8 mouse cellular contexts compared by ENCODE assay signal in genomic region chr2:119548691-119549090, GRCm38 (mm10). TPM values are rescaled to one million over a fixed set of nuclear protein-coding genes. Genes with fewer than 3 reads are reported as not detected.
DNase-seq lines count a peak whose midpoint lies in the region; ATAC-seq lines count a peak whose summit lies in the region.

No protein-coding gene starts in this region.

- WGBS in kidney, embryonic 14.5 days = 78% methylated on average over 5 of the region's 5 CpGs
- WGBS in forebrain, embryonic 12.5 days = 77% methylated on average over 5 of the region's 5 CpGs
- 51% methylated on average over 5 of the region's 5 CpGs for WGBS in limb, embryonic 15.5 days
- 80% methylated on average over 5 of the region's 5 CpGs for WGBS in neural tube, embryonic 13.5 days

- H3K4me2 ChIP-seq in kidney, embryonic 14.5 days (replicated peaks; ENCODE audit: low read depth, low read length) = peak overlapping the region; percentile 51
- peak overlapping the region; percentile 61 for H3K4me2 ChIP-seq in forebrain, embryonic 12.5 days
- H3K4me2 ChIP-seq in limb, embryonic 15.5 days = peak overlapping the region; percentile 73; the same call in 1 of the 2 replicates
- H3K4me2 ChIP-seq in neural tube, embryonic 13.5 days = peak overlapping the region; percentile 61

- ATAC-seq in kidney, embryonic 14.5 days (ENCODE audit: low FRiP score, low TSS enrichment) = no peak
- no peak for ATAC-seq in forebrain, embryonic 12.5 days (ENCODE audit: low FRiP score)
- no peak for ATAC-seq in limb, embryonic 15.5 days (ENCODE audit: insufficient number of reproducible peaks, low FRiP score, low TSS enrichment, low read depth)
- no peak for ATAC-seq in neural tube, embryonic 13.5 days (ENCODE audit: low read depth)
- ATAC-seq in erythroid progenitor cell, adult 5-6 weeks (replicated peaks; ENCODE audit: low FRiP score, poor library complexity, severe bottlenecking) = no peak

- DNase-seq in kidney, adult 11 months = no peak
- no peak for DNase-seq in thymus, postnatal 14 days
- no peak for DNase-seq in ovary, postnatal 36 days (ENCODE audit: low spot score)

- H3K36me3 ChIP-seq in kidney, embryonic 14.5 days (ENCODE audit: control insufficient read depth, insufficient read depth, low read length) = no peaks in the 10 kb centered on the region
- H3K36me3 ChIP-seq in forebrain, embryonic 12.5 days (replicated peaks) = no peaks in the 10 kb centered on the region
- H3K36me3 ChIP-seq in limb, embryonic 15.5 days = no peaks in the 10 kb centered on the region
- H3K36me3 ChIP-seq in neural tube, embryonic 13.5 days = no peaks in the 10 kb centered on the region

- no peak overlapping the region for H3K27ac ChIP-seq in kidney, embryonic 14.5 days (ENCODE audit: low read depth, low read length)
- no peak overlapping the region for H3K27ac ChIP-seq in forebrain, embryonic 12.5 days
- H3K27ac ChIP-seq in limb, embryonic 15.5 days = no peak overlapping the region
- H3K27ac ChIP-seq in neural tube, embryonic 13.5 days (replicated peaks) = 0 out of 2 replicates have a peak overlapping the region, but pooled peaks have one; percentile 85

- H3K9ac ChIP-seq in kidney, embryonic 14.5 days (ENCODE audit: low read depth, low read length) = peak overlapping the region; percentile 68; the same call in 1 of the 2 replicates
- peak overlapping the region; percentile 14; the same call in 1 of the 2 replicates for H3K9ac ChIP-seq in forebrain, embryonic 12.5 days
- no peak overlapping the region for H3K9ac ChIP-seq in limb, embryonic 15.5 days
- peak overlapping the region; percentile 89 for H3K9ac ChIP-seq in neural tube, embryonic 13.5 days

- no peaks in the 10 kb centered on the region for H3K27me3 ChIP-seq in kidney, embryonic 14.5 days (ENCODE audit: control insufficient read depth, insufficient read depth, low read length)
- no peaks in the 10 kb centered on the region for H3K27me3 ChIP-seq in forebrain, embryonic 12.5 days
- no peaks in the 10 kb centered on the region for H3K27me3 ChIP-seq in limb, embryonic 15.5 days
- H3K27me3 ChIP-seq in neural tube, embryonic 13.5 days = no peaks in the 10 kb centered on the region

- no peaks in the 10 kb centered on the region for H3K9me3 ChIP-seq in kidney, embryonic 14.5 days (ENCODE audit: control insufficient read depth, low read length)
- H3K9me3 ChIP-seq in forebrain, embryonic 12.5 days = no peaks in the 10 kb centered on the region
- no peaks in the 10 kb centered on the region for H3K9me3 ChIP-seq in limb, embryonic 15.5 days
- H3K9me3 ChIP-seq in neural tube, embryonic 13.5 days = no peaks in the 10 kb centered on the region

- H3K4me1 ChIP-seq in kidney, embryonic 14.5 days (ENCODE audit: control insufficient read depth, insufficient read depth, low read length) = peaks cover 9% of the 10 kb centered on the region; the same call in 1 of the 2 replicates
- H3K4me1 ChIP-seq in forebrain, embryonic 12.5 days = peaks cover 21% of the 10 kb centered on the region
- peaks cover 12% of the 10 kb centered on the region for H3K4me1 ChIP-seq in limb, embryonic 15.5 days
- H3K4me1 ChIP-seq in neural tube, embryonic 13.5 days (replicated peaks) = peaks cover 22% of the 10 kb centered on the region

- peak overlapping the region; percentile 83; the same call in 1 of the 2 replicates for H3K4me3 ChIP-seq in kidney, embryonic 14.5 days (ENCODE audit: low read length)
- H3K4me3 ChIP-seq in forebrain, embryonic 12.5 days (replicated peaks) = peak overlapping the region; percentile 81
- peak overlapping the region; percentile 86 for H3K4me3 ChIP-seq in limb, embryonic 15.5 days
- H3K4me3 ChIP-seq in neural tube, embryonic 13.5 days = peak overlapping the region; percentile 87

RNA-seq across cellular contexts. Expression of gene Chp1, which starts 1.2 kb away (rescaled TPM):
- polyA plus RNA-seq in kidney, embryonic 14.5 days (2014; fragmentation: Nextera tagmentation; extraction: Ambion mirVana) = 37.8 and 58.4 TPM in 2 replicates
- 60.7 and 61.7 TPM in 2 replicates for polyA plus RNA-seq in forebrain, embryonic 12.5 days (2016; fragmentation: Nextera tagmentation; extraction: Ambion mirVana)
- 61.9 and 64.3 TPM in 2 replicates for polyA plus RNA-seq in limb, embryonic 15.5 days (2015; fragmentation: Nextera tagmentation; extraction: Ambion mirVana)
- 70.9 and 73.0 TPM in 2 replicates for polyA plus RNA-seq in neural tube, embryonic 13.5 days (2015; fragmentation: Nextera tagmentation; extraction: Ambion mirVana)
- total RNA-seq in erythroid progenitor cell, adult 5-6 weeks (2015; ENCODE audit: low replicate concordance) = 76.7 and 89.7 TPM in 2 replicates
- total RNA-seq in erythroid progenitor cell, adult 5-6 weeks (2017; ENCODE audit: low replicate concordance) = 53.0 and 61.0 TPM in 2 replicates

RNA-seq across cellular contexts. Expression of gene Exd1, which starts 1.3 kb away (rescaled TPM):
- 0.09 and 0.38 TPM in 2 replicates for polyA plus RNA-seq in kidney, embryonic 14.5 days (2014; fragmentation: Nextera tagmentation; extraction: Ambion mirVana)
- 0.22 and 0.27 TPM in 2 replicates for polyA plus RNA-seq in forebrain, embryonic 12.5 days (2016; fragmentation: Nextera tagmentation; extraction: Ambion mirVana)
- 0.14 and 0.51 TPM in 2 replicates for polyA plus RNA-seq in limb, embryonic 15.5 days (2015; fragmentation: Nextera tagmentation; extraction: Ambion mirVana)
- 0.43 and 0.71 TPM in 2 replicates for polyA plus RNA-seq in neural tube, embryonic 13.5 days (2015; fragmentation: Nextera tagmentation; extraction: Ambion mirVana)
- not detected in 2 replicates for total RNA-seq in erythroid progenitor cell, adult 5-6 weeks (2015; ENCODE audit: low replicate concordance)
- 0.90 TPM in 1 of 2 replicates, not detected in the other for total RNA-seq in erythroid progenitor cell, adult 5-6 weeks (2017; ENCODE audit: low replicate concordance)
